Mouse (Mus musculus): ENCODE data around the gene Fetub. TPM values are rescaled to one million over a fixed set of nuclear protein-coding genes. Genes with fewer than 3 reads are reported as not detected.

Gene Fetub
- not detected for total RNA-seq (2021)
- long read RNA-seq, experiment 1 = 0 reads
- long read RNA-seq, experiment 2 = 0 reads

GRCm38 (mm10) chr16:22918034-22918433 lies at the start of gene Fetub:
TSS of gene Fetub (plus strand) at chr16:22918334.
- no peak for DNase-seq
- intact Hi-C loops (cut with DNase I) = no loop called here

GRCm38 (mm10) chr16:22872397-22872796 lies 45.7 kb upstream of the Fetub start:
- intact Hi-C loops (cut with DNase I) = no loop called here

DNA sequence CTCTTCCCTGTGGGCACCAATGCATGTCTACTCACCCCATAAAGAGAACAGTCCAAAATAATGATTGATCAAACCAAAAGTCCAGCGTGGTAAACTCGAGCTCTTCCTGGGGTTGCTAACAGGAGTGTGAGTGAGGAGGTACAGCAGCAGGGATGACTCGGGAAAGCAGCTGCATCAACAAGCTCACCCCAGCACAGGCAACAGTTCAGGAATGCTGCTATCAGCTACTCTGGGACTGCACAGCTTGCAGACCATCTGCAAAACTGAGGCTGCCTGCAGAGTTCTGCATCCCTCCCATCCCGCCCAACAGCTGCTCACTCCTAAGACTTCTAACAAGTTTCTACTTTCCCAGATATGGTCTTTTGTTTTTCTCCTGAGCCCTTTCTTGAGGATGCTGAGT lies 44.8 kb upstream of the Fetub start:
- no peak for DNase-seq
- intact Hi-C loops (cut with DNase I) = no loop called here

More at GRCm38 (mm10) chr16:22872397-22872796, 45.7 kb upstream of the Fetub start:
- no peak for DNase-seq

- intact Hi-C loops (cut with DNase I) = loop anchor here (2.0 to 5.0 kb wide), 3 partner anchors 76 to 258 kb away; partner anchors contain the start of gene Hrg
- DNase-seq = peak; percentile 29 to 62
Measured at GRCm38 (mm10) chr16:22876218-22877043, 41.7 kb upstream of the Fetub start.

DNA sequence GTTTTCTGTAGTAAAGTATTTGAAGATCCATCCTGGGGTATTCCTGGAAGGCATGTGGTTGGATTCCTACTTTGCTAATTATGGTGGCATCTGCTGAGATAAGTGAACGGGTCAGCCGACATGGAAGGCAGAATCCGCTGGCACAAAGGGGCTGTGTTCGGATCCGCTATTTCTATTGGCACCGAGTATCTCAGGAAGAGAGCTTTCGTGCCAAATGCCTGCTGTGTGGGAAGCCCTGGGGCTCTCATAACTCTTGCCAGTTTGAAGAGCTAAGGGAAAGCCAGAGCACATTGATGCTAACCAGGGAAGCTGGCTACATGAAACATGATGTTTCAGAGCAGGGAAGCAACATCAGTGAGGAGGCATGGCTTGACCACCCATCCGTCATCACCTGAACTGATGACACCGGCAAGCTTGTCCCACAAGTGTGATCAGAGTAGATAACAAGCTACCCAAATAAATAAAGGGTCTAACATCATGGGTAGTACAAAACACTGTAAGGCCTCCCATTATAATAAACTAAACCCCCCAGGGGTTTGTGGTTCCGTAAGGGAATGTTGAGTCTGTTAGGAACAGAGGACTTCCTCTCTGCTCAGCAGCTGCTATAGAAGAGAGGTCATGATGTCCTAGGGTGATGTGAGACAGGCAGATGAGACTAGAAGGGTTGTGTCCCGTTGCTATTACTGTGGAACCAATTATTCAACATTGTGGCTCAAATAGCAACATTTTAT lies 40.3 kb upstream of the Fetub start:
- intact Hi-C loops (cut with DNase I) = loop anchor here (2.0 to 5.0 kb wide), 3 partner anchors 74 to 257 kb away; partner anchors contain the start of gene Hrg
- DNase-seq = no peak

- DNase-seq = no peak
- intact Hi-C loops (cut with DNase I) = loop anchor here (5.0 kb wide), 1 partner anchor 74 kb away; the partner anchor contains the start of gene Hrg
Measured at GRCm38 (mm10) chr16:22878716-22879115, 39.4 kb upstream of the Fetub start.

- DNase-seq = no peak
- intact Hi-C loops (cut with DNase I) = loop anchor here (5.0 kb wide), 1 partner anchor 72 kb away; the partner anchor contains the start of gene Hrg
Measured at GRCm38 (mm10) chr16:22879945-22880595, 38.1 kb upstream of the Fetub start.

DNA sequence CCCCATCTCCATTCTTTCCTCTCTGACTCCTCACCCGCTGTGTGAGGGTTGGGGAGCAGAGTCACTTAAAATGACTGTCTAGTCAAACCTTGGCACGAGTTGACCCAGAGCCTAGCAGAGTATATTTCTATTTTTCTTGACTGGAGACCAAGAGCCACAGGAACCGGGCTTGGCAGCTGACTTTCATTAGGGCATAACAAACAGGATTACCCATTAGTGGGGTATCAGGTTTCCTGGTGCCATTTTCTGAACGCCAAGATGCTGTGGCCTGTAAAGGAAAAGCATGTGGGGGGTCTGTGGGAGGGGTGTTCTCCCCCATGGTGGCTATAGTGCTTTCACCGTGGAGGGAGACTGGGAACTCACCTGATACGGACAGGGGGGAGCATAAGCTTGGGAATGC lies 37.2 kb upstream of the Fetub start:
- intact Hi-C loops (cut with DNase I) = no loop called here
- DNase-seq = no peak

DNA sequence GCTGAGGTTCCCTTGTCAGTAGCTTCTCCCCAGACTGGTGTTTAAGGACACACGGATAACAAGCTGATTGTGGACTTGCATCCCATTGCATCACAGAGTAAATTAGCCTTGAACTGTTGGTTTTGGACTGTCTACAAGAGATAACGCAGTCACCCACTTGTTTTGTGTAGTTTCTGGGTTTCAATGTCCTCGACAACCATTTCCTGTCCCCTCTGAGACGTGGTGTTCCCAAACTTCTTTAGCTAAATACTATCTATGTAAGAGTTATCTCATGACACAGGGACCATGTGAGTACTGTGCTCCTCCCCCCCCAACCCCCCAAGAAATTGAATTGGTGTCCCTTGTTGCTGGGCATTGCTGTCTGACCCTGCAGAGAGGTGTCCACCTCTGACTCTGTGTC lies 36.6 kb upstream of the Fetub start:
- DNase-seq = no peak
- intact Hi-C loops (cut with DNase I) = no loop called here

DNA sequence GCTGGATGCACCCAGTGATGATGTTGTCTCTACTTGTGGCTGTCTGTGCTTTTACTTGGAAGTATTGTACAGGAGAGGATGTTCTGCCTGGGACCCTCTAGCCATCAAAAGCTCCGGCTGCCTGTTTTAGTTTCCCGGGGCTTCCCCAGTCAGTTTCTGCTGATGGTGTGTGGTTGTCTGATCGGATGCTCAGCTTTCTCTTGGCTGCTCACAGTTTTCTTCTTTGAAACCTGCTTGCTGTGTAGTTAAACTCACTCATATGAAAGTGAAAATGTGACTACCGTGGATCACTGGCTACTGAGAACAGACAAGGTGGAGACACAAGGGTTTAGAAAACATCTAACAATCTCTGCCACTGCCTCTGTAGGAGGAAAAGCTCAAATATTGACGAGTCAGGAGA lies 34.7 kb upstream of the Fetub start:
- intact Hi-C loops (cut with DNase I) = no loop called here
- DNase-seq = no peak

DNA sequence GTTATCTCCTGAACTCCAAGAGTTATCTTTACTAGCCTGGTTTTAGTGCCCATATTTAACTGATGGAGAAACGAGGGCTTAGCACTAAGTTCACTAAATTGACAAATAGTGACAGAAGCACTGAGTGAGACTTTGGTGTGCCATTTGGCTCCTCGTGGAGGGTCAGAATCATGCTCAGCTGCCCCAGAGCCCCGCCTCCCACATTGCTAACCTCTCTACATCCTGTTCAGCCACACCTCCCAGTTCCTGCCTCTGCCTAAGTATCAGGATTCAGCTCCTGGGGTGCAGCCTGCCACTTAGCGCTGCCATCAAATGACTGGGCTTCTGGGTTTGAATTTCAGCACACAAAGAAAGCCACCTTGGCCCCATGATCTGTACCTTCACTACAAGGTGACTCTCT lies 32.8 kb upstream of the Fetub start:
- intact Hi-C loops (cut with DNase I) = no loop called here
- DNase-seq = no peak

- DNase-seq = no peak
- intact Hi-C loops (cut with DNase I) = no loop called here
Measured at GRCm38 (mm10) chr16:22886726-22887125, 31.4 kb upstream of the Fetub start.

- no peak for DNase-seq
- intact Hi-C loops (cut with DNase I) = no loop called here
Measured at GRCm38 (mm10) chr16:22888835-22889234, 29.3 kb upstream of the Fetub start.

DNA sequence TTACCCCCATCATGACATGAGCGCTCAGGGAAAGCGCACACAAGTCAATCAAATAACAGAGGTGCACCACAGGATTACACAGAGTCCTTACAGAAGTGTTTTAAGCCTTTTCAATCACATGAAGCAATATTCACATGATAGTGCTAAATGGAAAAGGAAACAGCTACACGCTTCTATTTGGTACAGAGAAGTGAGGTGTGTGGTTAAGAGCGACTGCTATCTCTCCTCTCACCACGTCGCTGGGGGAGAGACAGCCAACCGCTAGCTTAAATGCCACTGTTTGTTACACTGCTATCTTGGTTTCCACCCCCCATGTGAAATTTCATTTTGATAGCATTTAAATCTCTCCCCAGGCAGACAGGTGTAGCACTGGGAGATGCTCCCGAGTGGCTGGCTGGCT lies 28.4 kb upstream of the Fetub start:
- no peak for DNase-seq
- intact Hi-C loops (cut with DNase I) = no loop called here

- intact Hi-C loops (cut with DNase I) = no loop called here
- no peak for DNase-seq
Measured at GRCm38 (mm10) chr16:22890683-22891510, 27.2 kb upstream of the Fetub start, which contains the start of gene Ahsg. TSS of gene Ahsg (plus strand) at chr16:22891277.

GRCm38 (mm10) chr16:22891733-22892154 lies 26.4 kb upstream of the Fetub start:
- no peak for DNase-seq

DNA sequence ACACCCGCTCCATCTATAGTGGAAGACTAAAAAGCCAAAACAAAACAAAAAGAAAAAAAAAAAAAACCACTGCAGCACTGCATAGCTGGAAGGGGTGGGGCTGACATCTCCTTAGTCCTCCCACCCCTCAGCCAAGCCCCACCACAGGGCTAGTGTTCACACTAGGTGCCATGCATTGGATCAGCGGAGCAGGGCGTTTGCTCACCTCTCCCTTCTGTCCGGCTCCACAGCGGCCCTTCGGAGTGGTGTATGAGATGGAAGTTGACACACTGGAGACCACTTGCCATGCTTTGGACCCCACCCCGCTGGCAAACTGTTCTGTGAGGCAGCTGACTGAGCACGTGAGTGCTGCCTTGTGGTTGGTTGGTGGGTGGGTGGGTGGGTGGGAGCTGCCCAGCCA lies 24.0 kb upstream of the Fetub start:
- intact Hi-C loops (cut with DNase I) = no loop called here
- no peak for DNase-seq

More at GRCm38 (mm10) chr16:22891733-22892154, 26.4 kb upstream of the Fetub start:
- intact Hi-C loops (cut with DNase I) = no loop called here

DNA sequence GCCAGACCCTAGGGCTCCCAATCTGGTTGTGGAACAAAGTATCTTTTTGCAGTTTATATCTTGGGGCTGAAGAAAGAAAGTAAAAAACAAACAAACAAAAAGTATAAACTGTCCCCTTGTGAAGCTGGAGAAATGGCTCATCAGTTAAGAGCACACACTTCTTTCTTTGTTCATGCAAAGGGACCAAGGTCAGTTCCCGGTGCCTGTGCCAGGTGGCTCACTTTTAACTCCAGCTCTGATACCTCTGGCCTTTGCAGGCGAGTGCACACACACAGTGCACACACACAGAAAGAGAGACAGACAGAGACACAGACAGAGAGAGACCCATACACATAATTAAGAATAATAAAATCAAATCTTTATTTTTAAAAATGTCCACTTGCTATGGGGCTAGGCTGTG lies 21.5 kb upstream of the Fetub start:
- intact Hi-C loops (cut with DNase I) = no loop called here
- DNase-seq = no peak

GRCm38 (mm10) chr16:22899346-22899745 lies 18.8 kb upstream of the Fetub start:
- DNase-seq = no peak

More at GRCm38 (mm10) chr16:22899346-22899745, 18.8 kb upstream of the Fetub start:
- intact Hi-C loops (cut with DNase I) = no loop called here
